Mouse (Mus musculus): ENCODE data around the gene Nkx6-1.

Nkx6-1 gene

GRCm38 (mm10) chr5:101658984-101659290 is 5.9 kb downstream of the Nkx6-1 start:
- no peak for DNase-seq

DNA sequence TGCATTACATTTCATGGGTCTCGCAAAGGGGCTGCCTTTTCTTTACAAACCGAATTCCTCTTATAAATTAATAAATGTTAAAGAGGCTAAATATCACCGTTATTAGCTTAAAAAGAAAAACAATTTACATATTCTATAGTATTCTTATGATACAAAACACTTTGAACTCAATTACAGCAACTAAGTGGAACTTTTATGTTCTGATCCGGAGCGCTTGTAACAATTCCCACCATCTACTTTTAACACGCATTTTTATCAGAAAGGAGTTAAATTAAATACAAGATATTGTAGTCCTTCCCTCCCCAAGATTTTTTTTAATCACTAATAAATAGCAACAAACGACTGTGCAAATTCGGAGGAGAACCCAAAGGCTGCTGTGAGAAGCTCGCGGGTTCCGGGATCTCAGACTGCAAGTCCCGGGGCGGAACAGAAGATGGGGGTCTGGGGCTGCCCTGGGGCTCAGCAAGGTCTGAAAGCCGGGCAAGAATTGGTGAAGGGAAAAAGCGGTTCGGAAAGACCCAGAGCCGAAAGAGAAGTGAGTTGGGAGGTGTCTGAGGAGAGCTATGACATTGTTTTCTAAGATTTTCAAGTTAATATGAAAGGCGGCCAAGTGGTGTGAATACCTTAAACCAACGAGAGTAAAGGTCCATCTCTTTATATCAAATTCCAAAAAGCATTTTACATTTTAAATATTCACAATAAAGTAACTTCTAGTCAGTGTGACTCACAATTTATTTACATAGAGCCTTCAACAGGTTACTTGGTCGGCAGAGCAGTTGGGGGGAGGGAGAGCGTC is 6.4 kb downstream of the Nkx6-1 start:
- no peak for DNase-seq

DNA sequence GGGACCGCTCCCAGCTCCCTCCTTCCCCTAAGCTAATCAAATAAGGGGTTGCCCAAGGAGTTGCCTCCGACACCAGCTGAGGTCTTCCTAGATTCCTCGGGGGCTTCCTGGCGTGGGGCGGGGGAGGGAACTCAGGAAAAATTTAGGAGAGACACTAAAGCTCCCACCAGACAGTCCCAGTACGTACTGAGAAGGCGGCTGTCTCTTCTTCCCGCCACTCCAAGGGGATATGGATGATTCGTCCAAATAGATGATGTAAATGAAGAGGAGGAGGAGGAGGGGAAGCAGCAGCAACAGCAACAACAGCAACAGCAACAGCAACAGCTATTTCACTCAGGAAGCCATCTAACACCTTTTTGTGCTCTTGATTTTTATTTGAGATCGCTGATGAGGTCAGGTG is 7.1 kb downstream of the Nkx6-1 start:
- no peak for DNase-seq

GRCm38 (mm10) chr5:101656107-101656506 is 8.7 kb downstream of the Nkx6-1 start:
- no peak for DNase-seq

DNA sequence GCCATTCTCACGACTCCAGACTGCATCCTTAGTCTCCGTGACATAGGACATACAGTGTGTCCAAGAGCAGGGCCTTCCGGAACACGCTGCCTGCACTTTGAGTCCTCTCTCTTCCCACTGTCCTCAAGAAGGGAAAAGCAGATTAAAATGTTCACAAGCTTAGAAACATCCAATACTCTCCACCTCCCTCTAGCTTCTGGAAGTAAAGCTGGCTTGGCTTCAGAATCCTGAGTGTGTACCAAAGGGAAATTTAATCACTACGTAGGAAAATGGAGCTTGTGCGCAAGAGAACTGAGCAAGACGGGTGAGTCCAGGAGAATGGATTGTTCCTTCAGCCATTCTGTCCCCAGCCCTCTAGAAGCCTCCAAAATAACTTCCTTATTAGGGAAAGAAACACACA is 9.4 kb downstream of the Nkx6-1 start:
- no peak for DNase-seq

- no peak for DNase-seq
These were observed 16.8 kb downstream of the Nkx6-1 start for GRCm38 (mm10) chr5:101647726-101648686.

- DNase-seq: no peak
These were observed 17.7 kb downstream of the Nkx6-1 start for GRCm38 (mm10) chr5:101646961-101647575.

DNA sequence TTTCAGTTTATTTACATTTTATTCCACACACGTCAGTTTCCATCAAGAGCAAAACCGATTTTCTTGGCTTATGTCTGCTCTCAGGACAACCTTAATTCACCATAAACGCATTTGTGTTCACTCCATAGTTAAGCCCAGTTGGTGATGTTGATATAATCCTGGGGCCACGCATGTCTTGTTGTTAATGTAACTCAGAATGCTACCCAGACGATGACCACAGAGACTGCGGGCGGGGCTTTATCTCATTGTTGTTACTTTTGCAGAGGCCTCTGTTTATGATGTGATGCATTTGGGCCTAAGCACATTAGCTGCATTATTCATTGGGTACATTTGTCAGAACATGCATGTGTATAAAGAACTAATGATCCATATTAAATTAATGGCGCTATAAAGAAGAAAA is 19.7 kb downstream of the Nkx6-1 start:
- no peak for DNase-seq

DNA sequence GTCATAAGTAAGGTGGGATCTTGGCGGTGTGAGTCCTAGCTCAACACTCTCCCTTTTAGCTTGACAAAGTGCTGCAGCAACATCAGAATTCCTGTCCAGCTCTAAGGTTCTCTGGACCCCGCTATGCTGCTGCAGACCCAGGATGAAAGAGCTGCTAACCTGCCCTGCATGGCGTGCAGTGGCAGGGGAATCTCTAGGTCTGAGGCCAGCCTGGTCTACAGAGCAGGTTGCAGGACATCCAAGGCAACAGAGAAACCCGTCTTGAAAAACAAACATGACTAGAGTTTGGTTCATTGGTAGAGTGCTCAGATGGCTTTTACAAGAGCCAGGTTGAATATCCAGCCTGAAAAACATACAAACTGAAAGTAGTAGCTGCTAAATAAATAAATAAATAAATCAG is 26.7 kb downstream of the Nkx6-1 start:
- DNase-seq: no peak
